ENCODE assay signal across 8 mouse cellular contexts in the genomic region with DNA sequence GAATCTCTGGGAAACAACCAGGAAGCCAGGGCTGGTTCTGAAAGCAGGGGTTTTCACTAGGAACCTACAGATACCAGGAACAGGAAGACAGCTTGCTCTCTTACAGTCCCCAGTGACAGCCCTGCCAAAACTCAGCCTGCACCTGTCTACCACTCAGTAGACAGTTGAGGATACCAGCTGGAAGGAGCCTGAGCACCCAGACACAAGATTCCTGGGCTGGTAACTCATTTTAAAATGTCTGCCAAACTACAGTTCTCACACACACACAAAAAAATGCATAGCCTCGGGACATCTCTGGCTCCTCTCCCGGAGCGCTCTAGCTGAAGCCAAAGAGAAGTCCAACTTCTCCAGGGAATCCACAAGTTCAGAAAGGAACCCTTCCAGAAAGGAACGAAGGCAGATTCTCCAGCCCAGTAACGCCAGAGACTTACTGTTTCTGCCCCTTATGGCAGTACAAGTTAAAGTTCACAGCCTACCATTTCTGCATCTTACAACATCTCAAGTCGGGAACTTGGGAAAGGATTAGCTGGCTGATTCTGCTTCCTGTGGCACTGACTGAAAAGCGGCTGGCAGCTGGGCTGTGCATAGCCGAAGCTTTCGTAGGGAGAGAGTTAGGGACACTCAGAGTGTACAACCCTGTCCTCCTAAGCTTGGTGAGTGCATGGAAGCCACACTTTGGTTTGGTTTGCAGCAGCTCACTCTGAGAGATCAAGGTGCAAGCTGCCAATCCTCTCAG. TPM values are rescaled to one million over a fixed set of nuclear protein-coding genes. Genes with fewer than 3 reads are reported as not detected.
A peak's percentile ranks its signal among the peaks of the same experiment; 100 is the strongest.
DNase-seq lines count a peak whose midpoint lies in the region; ATAC-seq and TF ChIP-seq lines count a peak whose summit lies in the region.

No protein-coding gene starts in this region.

- H3K4me3 ChIP-seq in forebrain, embryonic 14.5 days (ENCODE audit: low read depth, low read length) = no peak overlapping the region
- no peak overlapping the region for H3K4me3 ChIP-seq in midbrain, postnatal 0 days (ENCODE audit: low read depth, low read length)

- 61% methylated on average over 9 of the region's 9 CpGs for WGBS in forebrain, embryonic 14.5 days
- 39% methylated on average over 9 of the region's 9 CpGs for WGBS in midbrain, postnatal 0 days

- no peak for TF ChIP-seq CTCF in midbrain, postnatal 0 days (IDR thresholded peaks at IDR 0.05)

- no peaks in the 10 kb centered on the region for H3K36me3 ChIP-seq in forebrain, embryonic 14.5 days (ENCODE audit: control insufficient read depth, insufficient read depth, low read length)
- no peaks in the 10 kb centered on the region for H3K36me3 ChIP-seq in midbrain, postnatal 0 days (ENCODE audit: insufficient read depth, low read length)

- H3K9me3 ChIP-seq in forebrain, embryonic 14.5 days (replicated peaks; ENCODE audit: control insufficient read depth, low read length) = no peaks in the 10 kb centered on the region
- H3K9me3 ChIP-seq in midbrain, postnatal 0 days (ENCODE audit: low read length) = no peaks in the 10 kb centered on the region

- H3K27me3 ChIP-seq in forebrain, embryonic 14.5 days (replicated peaks; ENCODE audit: control insufficient read depth, insufficient read depth, low read length) = no peaks in the 10 kb centered on the region
- H3K27me3 ChIP-seq in midbrain, postnatal 0 days (ENCODE audit: insufficient read depth, low read length) = no peaks in the 10 kb centered on the region

- no peak overlapping the region for H3K4me2 ChIP-seq in forebrain, embryonic 14.5 days (ENCODE audit: low read length)
- peak overlapping the region; percentile 24; the same call in 1 of the 2 replicates for H3K4me2 ChIP-seq in midbrain, postnatal 0 days (ENCODE audit: low read depth, low read length, poor library complexity, severe bottlenecking)

- H3K9ac ChIP-seq in forebrain, embryonic 14.5 days (ENCODE audit: low read length) = no peak overlapping the region
- no peak overlapping the region for H3K9ac ChIP-seq in midbrain, postnatal 0 days (replicated peaks; ENCODE audit: low read length, poor library complexity, severe bottlenecking)

- H3K4me1 ChIP-seq in forebrain, embryonic 14.5 days (ENCODE audit: control insufficient read depth, insufficient read depth, low read length) = peaks cover 16% of the 10 kb centered on the region
- peaks cover 12% of the 10 kb centered on the region; the same call in 1 of the 2 replicates for H3K4me1 ChIP-seq in midbrain, postnatal 0 days (ENCODE audit: insufficient read depth, low read length)

- intact Hi-C loops in heart, postnatal 14 days (cut with DNase I) = loop anchor here (5.0 kb wide), 1 partner anchor 71 kb away; no protein-coding TSS in a partner anchor

- H3K27ac ChIP-seq in forebrain, embryonic 14.5 days (ENCODE audit: low read depth, low read length) = peak overlapping the region; percentile 59; the same call in 1 of the 2 replicates
- H3K27ac ChIP-seq in midbrain, postnatal 0 days (ENCODE audit: low read depth, low read length) = peak overlapping the region; percentile 67

- peak; percentile 62 for DNase-seq in 3134 (ENCODE audit: extremely low read depth, insufficient read length, low spot score)
- DNase-seq in Muller cell, postnatal 12 days (ENCODE audit: inconsistent ontology term) = peak; percentile 90
- peak; percentile 78 for DNase-seq in forebrain, embryonic 14.5 days (ENCODE audit: low spot score)
- peak; percentile 52 to 68 for DNase-seq in heart, postnatal 14 days
- DNase-seq in layer of hippocampus, postnatal 14 days (ENCODE audit: low spot score in 2 of 2) = peak; percentile 28 to 36
- peak; percentile 64 for DNase-seq in midbrain, postnatal 0 days (ENCODE audit: low spot score)
- peak; percentile 64 for DNase-seq in thymus, postnatal 4 days
- DNase-seq in adrenal gland, adult 18-20 months (ENCODE audit: low spot score in 2 of 2) = no peak

- peak; percentile 89 for ATAC-seq in forebrain, embryonic 14.5 days
- ATAC-seq in midbrain, postnatal 0 days (ENCODE audit: low FRiP score) = 0 out of 2 replicates have a peak, but pooled peaks have one; percentile 10

RNA-seq across cellular contexts. Expression of gene Lamc1, which starts 24.2 kb away (rescaled TPM):
- polyA plus RNA-seq in forebrain, embryonic 14.5 days (2014; fragmentation: Nextera tagmentation; extraction: Ambion mirVana) = 17.2 and 17.7 TPM in 2 replicates
- 100 to 1,000 TPM; 303 to 323 TPM for total RNA-seq in heart, postnatal 14 days (2021)
- total RNA-seq in layer of hippocampus, postnatal 14 days (2021) = 10 to 100 TPM; 43.3 to 49.1 TPM
- total RNA-seq in midbrain, postnatal 0 days (2014; rRNA removed) = 40.6 and 46.1 TPM in 2 replicates
- polyA plus RNA-seq in midbrain, postnatal 0 days (2015; fragmentation: Nextera tagmentation; extraction: Ambion mirVana) = 11.5 and 12.0 TPM in 2 replicates
- total RNA-seq in adrenal gland, adult 18-20 months (2021) = 10 to 100 TPM; 54.5 to 66.2 TPM

Comparison
In these comparisons a context has a peak if more than half of its experiments do, and no peak if none do; other contexts are left out.
1. DNase-seq: peak in 3134 (single experiment), Muller cell, postnatal 12 days (single experiment), forebrain, embryonic 14.5 days (single experiment), heart, postnatal 14 days (2 of 2), layer of hippocampus, postnatal 14 days (2 of 2), midbrain, postnatal 0 days (single experiment) and thymus, postnatal 4 days (single experiment); none in adrenal gland, adult 18-20 months (0 of 2).